Mouse (Mus musculus) cerebellum, adult 9-11 months (tissue): ENCODE measurements at regions not wholly inside any gene's neighbourhood (a gene's known extent, or its start where the extent isn't known, plus 50 kb on each side); places are given as distances from the start of the nearest gene placed in this dataset.
A peak's percentile ranks its signal among the peaks of the same experiment; 100 is the strongest.

Experiments
- DNase-seq: peaks from one replicate; pipeline ENCODE4 v3.0.0; 2022

DNA sequence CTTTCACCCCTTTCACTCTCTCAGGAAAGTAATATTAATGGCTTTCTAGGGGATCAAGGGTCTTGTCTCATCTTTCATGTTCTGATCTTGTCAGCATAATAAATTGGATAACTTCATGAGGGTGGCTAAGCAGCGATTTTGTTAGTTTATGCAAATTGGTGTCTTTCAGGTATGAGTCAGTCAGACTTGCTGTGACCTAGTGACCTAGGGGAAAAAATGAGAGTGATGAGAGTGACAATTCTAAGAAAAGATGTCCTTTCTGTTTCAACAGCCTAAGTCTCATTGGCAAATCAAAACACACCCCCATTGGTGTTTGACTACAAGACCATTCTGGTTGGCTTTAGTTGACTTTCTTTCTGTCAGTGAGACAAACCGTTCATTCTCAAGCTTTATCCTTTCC lies 68.0 kb upstream of the Actbl2 start:
- DNase-seq = no peak

DNA sequence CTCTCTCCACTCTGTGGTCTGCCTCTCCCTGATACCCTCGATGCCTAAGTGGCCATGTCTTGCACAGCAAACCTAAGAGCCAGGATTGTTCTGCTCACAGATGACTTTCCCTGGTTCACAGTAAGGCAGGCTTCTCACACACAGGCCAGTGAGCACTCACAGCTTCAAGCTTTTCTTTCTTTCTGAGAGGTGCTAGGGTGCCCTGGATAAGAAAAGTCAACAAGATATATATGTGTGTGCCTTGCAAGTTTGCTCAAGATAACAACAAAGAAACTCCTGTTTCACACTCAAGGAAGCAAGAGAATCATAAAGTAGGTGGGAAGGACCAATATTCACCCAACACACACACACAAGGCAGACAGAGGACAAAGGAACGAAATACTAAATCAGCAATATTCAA lies 60.9 kb upstream of the Actbl2 start:
- DNase-seq = no peak

DNA sequence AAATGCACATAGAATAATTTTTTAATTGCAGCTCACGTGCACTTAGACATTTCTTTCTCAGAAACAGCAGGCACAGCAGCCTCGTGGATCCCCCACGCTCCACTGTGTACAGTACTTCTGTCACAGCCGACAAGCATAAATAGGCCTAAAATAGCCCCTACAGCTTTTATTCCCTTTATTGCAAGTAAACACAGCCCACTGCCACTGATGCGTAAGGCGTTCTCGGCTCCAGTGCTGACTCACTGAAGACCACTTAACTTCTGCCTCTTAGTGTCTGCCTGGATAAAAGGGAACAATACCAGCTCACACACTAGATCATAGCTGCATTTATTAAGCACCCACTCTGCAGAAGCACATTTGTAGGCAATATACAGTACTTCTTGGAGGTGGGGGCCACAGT lies 60.5 kb upstream of the Actbl2 start:
- no peak for DNase-seq

DNA sequence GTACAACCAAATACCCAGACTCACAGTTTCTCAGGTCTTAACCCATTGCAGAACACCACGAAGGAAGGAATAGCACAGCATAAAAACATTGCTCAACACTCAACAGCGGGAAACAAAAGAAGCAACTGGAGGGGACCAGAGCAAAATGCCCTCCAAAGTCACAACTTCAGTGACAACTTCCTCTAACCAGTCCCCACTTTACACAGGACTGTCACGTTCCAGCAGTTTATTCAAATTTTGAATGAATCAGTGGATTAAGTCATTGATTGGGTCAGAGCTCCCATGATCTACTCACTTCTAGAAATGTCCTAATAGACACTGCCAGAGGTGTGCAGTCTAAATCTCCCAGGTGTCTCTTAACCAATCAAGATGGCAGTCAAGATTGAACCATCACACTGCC lies 53.3 kb upstream of the Actbl2 start:
- no peak for DNase-seq

DNA sequence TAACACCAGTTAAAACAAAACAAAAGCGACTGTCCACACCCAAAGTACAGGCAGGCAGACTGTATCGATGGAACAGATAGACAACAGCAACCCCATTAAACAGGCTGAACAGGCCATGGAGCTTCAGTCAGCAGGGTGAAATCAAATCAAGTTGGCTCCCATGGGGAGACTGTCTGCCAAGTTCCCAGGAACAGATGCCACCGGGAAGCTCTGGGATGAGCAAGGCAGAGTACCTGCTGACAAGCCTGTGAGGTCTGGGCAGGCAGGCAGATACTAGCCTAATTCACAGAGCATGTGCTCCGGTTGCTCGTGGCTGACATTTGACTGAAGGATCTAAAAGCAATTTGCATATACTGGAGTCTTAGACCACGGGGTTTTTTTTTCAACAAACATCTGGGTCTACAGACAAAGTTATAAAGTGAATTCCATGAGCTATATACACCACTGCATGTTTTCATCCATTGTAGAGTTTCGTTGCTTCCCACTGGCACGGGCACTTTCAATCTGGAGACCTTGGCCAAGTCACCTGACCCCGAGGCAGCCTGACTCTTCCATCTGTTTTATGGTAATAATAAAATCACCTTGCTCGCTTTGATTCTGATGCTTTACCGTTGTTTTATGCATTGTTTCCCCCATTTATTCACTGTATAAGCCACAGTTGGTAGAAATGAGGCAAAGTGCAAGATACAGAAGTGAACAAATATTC lies 50.1 kb upstream of the Actbl2 start:
- DNase-seq = peak; percentile 92
